Mouse (Mus musculus) E14TG2a.4 (cell line): Measurements from ENCODE around the gene Atg4a.

Experiments
- CTCF ChIP-seq: conservative IDR thresholded peaks from 2 replicates; pipeline ENCODE4 v1.5.1; 2014; ENCODE audit warnings: low read length
- NANOG ChIP-seq: IDR thresholded peaks from 2 replicates; pipeline ENCODE4 v1.6.1; 2014; ENCODE audit warnings: borderline replicate concordance, low read length, mixed read lengths
- POU5F1 ChIP-seq: IDR thresholded peaks from 2 replicates; pipeline ENCODE4 v1.6.1; 2014; ENCODE audit warnings: low read length, borderline replicate concordance

DNA sequence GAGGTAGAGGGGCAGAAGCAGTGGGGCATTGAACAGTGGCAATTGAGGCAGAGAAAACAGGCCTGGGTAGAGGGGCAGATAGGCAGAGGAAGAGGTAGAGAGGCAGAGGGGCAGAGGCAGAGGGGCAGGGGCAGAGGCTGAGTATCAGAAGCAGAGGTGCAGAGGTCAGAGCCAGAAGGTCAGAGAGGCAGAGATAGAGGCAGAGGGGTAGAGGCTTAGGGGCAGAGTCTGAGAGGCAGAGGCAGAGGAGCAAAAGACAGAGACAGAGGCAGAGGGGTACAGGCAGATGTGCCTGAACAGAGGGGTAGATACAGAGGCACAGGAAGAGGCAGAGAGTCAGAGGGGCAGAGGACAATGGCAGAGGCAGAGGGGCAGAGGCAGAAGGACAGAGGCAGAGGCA, 193.6 kb downstream of the Atg4a start:
- TF ChIP-seq CTCF (no peak), POU5F1 (no peak), NANOG (no peak)
